Mouse (Mus musculus) right cerebral cortex, postnatal 25 days (tissue): ENCODE results near the gene Slc37a4.
"Not testable (repeated sequence)": the region's sequence is repeated elsewhere in the genome, so short reads cannot be mapped to it uniquely, and the experiment has no call there.

Source experiments
- DNase-seq: peaks from one replicate; pipeline ENCODE4 v3.0.0; 2022

Gene Slc37a4

DNA sequence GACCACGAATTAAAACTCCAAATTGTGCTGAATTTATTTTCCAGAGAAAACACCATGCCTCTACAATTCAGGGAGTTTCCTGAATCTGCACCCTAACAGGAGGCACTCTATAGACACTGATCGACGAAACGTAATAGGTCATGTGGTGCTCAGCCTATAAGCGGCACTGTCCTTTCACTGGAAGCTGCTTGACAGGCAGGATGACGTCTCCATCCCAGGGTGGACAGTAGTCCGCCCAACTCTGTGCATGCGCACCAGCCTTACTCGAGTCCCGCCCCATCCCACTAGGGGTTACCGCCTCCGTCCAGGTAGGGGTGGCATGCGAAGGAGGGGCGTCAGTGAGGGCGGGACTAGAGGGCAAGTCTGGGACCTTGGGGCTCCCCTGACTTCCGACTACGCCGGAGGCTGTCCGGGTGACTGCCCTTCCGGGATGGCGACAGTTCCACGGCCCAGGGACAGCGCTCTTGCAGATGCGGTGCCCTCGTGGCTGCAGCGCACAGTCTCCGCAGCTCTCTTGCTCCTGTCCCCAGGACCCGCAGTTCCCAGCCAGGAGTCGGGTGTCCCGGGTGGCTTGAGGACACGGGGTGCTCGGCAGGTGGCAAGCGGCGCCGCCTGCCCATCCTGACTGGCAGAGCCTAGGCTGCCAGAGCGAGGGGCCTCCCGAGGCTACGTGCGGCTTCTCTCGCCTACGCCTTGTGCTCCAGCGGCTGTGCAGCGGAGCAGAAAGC is at the start of gene Slc37a4:
Gene Slc37a4, plus strand, starts transcription at position 169 of the 728 bp plus-strand sequence.
- DNase-seq: peak; percentile 93

DNA sequence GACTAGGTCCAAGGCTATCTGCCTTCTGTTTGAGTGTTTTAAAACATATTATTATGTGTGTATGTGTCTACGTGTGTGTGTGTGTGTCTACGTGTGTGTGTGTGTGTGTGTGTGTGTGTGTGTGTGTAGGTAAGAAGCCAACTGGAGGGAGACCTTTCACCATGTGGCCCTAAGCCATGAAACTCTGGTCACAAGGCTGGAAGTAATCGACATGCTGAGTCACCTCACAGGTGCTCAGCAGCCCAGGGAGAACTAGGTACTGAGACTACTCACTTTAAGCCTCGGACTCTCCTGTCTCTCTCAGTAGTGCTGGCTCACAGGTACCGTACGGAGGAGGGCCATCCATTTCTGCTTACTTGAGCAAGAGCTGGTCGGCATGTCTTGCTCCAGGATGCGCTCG is 49.5 kb upstream of the Slc37a4 start:
- no peak for DNase-seq

DNA sequence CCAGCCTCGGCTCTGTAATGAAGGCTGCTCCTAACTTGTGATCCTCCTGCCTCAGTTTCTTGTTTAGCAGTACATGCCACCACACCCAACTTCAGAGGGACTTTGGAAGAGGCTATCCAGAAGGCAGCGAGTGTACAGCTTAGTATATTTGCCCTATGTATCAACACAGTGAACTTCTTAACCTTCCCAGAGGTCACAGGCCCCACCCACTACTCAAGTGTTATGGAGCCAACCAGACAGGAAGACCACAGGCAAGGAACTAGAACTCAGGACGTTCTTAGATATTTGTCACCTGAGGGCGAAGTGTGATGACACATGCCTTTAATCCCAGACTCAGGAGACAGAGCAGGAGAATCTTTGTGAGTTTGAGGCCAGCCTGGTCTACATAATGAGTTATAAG is 49.0 kb upstream of the Slc37a4 start:
- DNase-seq: no peak

DNA sequence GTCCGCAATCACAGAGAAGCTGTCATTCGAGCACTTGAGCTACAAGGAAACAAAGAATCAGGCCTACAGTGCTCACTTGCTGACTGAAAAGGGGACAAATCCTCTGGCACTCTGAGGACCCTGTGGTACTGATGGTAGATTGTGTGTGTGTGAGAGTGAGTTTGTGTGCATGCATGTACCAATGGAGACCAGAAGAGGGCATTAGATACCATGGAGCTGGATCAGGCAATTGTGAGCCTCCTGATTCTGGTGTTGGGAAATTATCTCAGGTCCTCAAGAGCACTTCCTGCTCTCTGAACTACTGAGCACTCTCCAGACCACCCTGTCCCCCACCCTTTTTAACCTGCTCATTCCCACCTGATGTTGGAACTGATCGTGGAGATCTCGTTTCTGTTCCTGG is 48.1 kb upstream of the Slc37a4 start:
- DNase-seq: no peak

DNA sequence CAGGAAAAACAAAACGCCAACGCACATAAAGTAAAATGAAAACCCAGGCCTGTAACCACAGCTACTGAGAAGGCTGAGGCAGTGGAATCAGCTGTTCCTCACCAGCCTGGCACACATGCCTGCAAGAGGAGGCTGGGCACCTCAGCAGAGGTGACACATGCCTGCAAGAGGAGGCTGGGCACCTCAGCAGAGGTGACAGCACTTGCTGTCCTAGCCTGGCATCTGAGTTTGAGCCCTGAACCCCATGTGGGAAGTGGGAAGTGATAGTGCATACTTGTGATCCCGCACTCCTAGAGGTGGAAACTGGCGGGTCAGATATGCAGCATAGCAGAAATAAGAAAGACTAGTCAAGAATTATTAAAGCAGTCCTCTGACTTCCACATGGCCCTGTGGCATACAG is 45.3 kb upstream of the Slc37a4 start:
- DNase-seq: no peak

DNA sequence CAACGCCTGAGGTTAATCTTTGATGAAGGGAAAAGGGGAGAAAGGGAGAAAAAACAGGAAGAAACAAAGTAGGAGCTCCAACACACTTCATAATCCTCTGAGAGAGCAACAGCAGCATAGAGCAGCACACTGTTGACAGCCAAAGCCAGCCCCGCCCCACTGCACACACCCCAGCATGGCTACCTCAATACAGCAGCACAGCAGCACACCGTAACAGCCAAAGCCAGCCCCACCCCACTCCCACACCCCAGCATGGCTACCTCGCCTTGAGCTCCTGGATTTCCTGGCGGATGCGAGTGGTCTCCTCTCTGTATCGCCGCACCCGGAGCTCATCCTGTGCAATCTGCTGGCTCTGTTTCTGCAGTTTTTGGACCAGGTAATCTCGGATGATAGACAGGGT is 44.3 kb upstream of the Slc37a4 start:
- DNase-seq: no peak

DNA sequence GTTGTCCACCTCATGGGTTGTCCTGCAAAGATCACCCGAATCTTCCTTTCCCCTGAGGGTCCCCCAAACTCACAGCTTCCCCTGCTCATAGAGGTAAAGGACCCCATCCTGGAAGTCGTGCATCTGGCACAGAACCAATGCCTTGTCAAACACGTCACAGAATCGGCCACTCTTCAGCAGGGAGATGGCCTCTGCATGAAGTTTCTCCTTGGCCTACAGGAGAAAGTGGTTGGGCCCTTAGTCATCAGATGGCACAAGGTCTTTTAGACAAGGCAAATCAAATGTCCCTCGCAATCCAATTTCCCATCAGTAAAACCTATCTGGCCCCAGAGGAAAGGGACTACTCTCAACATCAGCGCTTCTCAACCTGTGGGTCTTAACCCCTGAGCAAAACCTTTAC is 43.5 kb upstream of the Slc37a4 start:
- DNase-seq: no peak

DNA sequence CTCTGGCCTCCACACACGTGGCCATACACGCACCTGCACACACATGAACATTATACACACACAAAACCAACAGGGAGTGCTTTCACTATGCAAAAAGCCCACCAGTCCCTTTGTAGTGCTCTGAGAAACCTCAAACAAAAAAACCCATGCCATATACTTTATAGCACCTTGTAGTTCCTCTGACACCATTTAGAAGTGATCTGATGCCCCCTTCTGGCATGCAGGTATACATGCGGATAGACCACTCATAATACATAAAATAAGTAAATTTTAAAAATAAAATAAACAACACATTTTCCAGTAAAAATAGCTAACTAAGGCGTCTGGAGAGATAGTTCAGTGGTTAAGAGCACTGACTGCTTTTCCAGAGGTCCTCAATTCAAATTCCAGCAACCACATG is 39.4 kb upstream of the Slc37a4 start:
- DNase-seq: no peak

DNA sequence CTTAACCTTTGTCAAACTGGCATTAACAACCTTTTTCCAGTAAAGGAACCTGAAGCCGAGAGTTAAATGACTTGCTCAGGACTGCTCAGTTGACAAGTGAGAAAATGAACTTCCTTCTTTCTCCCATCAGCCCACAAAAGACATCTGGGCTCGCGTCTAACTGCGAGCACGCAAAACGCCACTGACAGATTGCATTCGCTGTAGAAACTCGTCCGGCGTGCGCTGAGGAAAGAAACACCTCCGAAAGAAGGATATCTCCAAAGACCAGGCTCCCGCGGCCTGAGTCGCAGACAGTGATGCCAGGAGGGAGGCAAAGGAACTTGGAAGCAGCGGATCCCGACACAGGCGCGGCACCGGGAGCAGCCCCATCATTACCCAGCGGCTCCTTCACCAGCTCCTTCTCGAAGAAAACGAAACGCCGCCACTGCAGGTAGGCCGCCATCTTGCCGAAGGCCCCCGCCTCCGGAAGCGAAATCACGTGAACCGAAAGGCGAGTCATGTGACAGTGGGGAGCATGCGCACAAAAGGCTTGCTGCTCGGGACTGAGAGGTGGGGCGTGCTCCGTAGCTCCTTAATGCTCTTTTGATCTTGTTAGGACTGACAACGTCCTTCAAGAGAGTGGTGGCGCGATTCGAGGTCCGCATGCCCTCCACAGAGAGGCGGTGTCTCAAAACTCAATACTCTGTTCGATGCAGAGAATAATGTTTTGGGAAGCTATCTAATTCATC is 35.3 kb upstream of the Slc37a4 start, which contains the start of gene Vps11:
Gene Vps11, minus strand, starts transcription at position 481 of the 728 bp plus-strand sequence.
- DNase-seq: peak; percentile 91

DNA sequence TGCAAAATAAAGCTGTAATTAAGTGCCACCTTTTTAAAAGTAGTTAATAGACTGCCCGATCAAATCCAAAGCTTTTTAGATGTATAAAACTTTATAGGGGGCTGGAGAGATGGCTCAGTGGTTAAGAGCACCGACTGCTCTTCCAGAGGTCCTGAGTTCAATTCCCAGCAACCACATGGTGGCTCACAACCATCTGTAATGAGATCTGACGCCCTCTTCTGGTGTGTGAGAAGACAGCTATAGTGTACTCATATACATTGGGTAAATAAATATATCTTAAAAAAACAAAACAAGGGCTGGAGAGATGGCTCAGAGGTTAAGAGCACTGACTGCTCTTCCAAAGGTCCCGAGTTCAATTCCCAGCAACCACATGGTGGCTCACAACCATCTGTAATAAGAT is 34.7 kb upstream of the Slc37a4 start:
- not testable (repeated sequence) for DNase-seq

DNA sequence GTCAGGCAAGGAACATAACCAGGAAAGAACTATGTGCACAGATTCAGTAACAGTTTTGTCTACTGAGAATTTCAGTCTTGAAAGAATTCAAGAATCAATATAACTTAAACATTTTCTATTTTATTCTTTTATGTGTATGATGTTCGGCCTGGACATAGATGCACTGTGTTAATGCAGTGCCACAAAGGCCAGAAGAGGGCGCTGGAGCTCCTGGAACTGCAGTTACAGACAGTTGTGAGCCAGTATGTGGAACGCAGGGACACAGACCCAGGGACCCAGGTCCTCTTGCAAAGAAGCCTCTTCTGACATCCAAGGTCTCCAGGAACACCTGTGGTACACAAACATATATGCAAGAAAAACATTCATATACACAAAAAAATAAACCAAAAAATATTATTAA is 32.2 kb upstream of the Slc37a4 start:
- no peak for DNase-seq

DNA sequence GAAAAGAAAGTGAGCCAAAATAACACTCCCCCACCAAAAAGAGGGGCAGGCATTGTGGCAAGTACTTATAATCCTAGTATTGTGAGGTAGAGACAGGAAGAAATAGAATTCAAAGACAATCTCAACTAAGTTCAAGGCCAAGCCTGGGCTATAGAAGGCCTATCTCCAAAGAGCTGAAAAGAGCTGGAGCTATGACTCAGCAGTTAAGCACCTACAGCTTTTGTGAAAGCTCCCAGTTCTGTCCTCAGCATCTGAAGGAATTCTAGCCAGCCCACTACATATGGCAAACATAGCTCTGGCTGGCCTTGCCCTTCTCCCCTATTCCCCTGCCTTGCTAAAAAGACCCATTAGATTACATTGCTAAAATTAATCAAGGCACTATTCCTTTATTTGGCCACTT is 23.3 kb upstream of the Slc37a4 start:
- no peak for DNase-seq

DNA sequence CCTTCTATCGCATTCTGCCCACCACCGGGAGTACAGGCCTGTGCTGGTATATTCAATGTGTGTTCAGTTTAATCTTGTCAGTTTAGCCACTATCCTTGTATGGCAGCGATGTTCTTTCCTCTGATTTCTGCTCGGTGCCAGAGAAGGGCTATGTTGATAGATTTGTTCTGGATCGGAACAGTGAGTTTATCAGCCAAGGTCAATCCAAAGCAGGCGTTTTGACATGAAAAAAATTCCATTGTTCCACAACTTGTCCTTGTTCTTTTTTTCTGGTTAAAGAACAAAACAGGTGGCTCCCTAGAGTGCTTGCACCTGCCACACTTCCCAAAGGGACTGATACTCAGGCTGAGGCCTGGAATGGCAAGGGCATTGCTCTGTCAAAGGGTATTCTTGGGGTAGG is 20.5 kb upstream of the Slc37a4 start:
- DNase-seq: no peak

DNA sequence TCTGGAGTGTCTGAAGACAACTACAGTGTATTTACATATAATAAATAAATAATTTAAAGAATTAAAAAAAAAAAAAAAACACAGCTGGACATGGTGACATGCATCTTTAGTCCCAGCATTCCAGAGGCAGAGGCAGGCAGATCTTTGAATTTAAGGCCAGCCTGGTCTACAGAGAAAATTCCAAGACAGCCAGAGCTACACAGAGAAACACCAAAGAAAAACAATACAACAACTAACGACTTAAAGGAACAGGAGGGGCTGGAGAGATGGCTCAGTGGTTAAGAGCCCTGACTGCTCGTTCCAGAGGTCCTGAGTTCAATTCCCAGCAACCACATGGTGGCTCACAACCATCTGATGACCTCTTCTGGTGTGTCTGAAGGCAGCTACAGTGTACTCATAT is 19.3 kb upstream of the Slc37a4 start:
- not testable (repeated sequence) for DNase-seq

DNA sequence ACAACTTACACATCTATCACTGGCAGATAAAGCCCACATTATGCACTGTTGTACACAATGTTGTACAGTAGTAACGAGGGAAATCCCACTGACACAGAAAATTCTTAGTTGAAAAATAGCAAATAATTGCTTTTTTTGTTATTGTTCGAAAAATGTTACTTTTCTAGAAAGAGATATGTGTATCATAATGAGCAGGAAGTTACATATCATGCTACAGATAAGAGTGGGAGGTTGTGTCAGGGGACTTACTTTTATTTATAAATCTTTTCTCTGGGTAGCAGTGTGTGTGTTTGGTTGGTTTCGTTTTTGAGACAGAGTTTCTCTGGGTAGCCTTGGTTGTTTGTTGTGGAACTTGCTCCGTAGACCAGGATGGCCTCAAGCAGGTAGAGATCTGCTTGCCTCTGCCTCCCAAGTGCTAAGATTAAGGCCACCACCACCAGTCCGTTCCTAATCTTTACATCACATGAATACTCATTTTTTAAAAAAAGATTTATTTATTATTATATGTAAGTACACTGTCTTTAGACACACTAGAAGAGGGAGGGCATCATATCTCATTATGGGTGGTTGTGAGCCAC is 18.4 kb upstream of the Slc37a4 start:
- DNase-seq: no peak

DNA sequence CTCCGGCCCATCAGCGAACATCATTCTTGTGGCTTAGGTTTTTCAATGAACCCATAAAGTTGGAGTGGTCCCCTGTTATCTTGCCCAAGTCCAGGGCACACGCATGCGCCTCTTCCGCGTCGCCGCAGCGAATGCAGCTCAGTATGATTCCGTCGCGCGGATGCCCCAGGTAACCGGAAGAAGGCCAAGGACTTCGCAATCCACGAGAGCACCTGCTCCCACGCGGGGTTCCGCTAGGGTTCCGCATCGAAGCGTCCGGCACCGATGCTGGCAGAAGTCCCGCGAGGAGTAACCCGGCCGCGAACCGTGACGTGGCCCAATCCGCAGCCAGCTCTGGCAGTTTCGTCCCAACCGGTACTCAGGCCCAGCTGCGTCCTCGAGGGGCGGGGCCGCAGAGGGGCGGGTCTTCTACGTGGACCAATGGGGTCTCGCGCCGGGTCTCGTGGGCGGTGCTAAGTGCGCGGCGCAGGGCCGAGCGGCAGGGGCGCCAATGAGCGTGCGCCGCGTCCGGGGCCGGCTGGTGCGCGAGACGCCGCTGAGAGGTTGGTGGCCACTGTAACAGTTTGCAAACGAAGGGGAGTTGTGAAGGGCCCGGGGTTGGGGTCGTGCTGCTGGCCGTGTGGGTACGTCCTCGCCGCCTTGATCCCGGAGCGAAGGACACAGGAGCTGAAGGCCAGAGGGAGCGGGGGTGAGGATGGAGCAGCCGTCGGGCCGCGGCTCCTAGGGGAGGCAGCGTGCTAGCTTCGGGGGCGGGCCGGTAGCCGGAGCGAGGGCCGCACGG is 17.4 kb upstream of the Slc37a4 start, which contains the start of gene Hyou1:
Gene Hyou1, plus strand, starts transcription at position 437 of the 781 bp plus-strand sequence.
- DNase-seq: peak; percentile 99

DNA sequence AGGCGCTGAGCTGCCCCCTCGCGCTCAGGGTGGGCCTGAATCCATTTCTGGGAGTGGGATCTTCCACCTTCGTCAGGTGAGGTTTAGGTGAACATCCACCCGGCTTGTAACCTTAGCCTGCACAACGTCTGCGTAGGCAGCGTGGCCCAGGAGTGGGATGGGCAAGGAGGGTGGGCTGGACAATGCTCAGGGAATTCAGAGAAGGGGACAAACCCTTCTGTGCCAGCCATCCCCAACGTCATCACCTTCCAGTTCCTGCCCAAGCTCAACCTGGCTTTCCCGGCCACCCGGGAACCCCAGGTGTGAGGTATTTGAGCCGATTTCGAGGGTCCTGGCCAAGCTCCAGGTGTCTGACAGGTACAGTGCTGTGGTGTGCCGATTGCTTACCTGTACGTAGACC is 16.8 kb upstream of the Slc37a4 start:
- no peak for DNase-seq

DNA sequence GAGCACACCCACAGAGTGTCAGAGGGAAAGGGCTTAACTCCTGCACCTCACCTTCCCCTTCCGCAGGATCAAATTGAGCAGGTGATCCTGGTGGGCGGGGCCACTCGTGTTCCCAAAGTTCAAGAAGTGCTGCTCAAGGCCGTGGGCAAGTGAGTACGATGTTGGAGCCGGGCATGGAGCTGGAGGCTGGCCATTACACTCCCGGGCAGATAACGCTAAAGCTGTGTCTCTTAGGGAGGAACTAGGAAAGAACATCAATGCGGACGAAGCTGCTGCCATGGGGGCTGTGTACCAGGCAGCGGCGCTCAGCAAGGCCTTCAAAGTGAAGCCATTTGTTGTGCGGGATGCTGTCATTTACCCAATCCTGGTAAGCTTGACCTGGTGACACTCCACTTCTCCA is 12.1 kb upstream of the Slc37a4 start:
- DNase-seq: no peak

DNA sequence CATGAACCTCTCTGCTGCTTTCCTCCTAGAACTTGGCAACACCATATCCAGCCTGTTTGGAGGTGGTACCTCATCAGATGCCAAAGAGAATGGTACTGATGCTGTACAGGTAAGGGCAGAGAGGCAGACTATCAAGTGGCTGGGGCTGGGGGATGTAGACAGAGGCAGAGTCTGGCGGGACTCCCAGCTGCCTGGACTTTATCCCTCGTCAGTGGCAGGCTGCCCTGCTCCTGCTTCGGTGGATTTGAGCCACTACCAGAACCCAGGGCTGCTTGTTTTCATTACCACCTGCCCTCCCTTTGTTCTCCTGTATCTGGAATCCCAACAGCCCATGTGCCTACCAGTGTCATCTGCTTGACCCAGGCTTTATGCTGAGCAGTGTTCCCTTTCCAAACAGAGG is 9.4 kb upstream of the Slc37a4 start:
- no peak for DNase-seq

DNA sequence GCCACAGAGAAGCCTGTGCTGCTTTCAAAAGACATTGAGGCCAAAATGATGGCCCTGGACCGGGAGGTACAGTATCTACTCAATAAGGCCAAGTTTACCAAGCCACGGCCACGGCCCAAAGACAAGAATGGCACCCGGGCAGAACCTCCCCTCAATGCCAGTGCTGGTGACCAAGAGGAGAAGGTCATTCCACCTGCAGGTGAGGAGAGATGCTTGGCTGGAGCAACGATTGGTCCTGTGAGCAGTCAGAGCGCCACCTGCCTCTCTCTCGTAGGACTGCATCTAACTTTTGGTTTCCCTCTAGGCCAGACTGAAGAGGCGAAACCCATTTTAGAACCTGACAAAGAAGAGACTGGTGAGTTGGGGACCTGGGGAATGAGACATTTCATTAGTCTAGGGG is 7.4 kb upstream of the Slc37a4 start:
- no peak for DNase-seq

DNA sequence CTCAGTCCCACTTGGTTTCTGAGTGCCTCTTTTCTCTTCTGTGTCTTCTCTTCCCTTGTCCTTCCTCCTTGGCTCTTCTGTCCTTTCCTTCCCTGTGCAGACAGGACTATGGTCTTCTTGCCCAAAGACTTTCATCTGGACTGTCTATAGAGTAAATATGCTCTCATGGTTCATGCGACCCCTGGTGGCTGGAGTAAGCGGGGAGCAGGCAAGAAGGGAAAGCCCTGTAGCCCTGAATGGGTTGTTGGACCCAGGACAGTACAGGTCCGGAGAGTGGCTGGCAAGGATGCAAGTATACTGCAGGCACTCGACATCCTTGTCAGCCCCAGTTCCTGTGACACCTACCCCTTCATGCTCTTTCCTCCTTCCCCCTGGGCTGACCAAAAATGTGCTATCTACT is 5.2 kb upstream of the Slc37a4 start:
- peak; percentile 33 for DNase-seq

DNA sequence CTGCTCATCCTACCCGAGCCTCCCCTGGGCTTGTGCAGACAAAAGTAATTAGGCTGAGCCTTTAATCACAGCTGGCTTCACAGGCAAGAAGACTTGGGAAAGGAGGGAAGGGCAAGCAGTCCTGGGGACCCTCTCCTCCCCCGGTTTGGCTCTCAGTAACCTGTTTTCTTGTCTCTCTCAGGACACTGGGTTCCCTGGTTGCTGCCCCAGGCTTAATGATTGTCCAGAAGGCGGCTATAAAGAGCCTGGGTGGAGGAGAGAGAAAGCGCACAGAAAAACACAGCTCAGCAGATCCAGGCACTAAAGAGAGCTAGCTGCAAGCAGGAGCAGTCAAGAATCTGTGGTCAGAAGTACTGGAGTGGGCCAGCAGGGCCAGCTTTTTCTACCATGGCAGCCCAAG is 1.4 kb downstream of the Slc37a4 start:
- no peak for DNase-seq

DNA sequence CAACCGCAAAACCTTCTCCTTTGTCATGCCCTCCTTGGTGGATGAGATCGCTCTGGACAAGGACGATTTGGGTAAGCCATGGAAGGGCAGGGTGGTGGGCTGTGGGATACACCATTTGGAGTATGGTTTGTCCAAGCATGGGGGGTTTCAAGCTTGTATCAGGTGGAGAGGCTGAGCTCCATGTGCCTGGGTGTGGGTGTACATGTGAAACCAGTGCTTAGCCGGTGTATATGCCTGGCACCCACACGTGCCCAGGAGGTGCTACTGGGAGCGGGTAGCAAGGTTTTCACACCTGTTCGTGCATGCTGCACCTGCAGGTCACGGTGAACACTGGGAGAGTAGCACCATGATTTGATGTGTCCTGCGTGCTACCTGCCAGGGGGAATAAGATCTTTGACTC is 1.9 kb downstream of the Slc37a4 start:
- no peak for DNase-seq
